Mouse (Mus musculus): ENCODE data around the gene Slc30a3.

The Slc30a3 gene

GRCm38 (mm10) chr5:31108000-31108490 lies at the start of gene Slc30a3:
Gene Slc30a3, minus strand, starts transcription at chr5:31108237.
- ChIA-PET CTCF (interaction anchor here in 1 of 4 experiments (0.7 to 1.2 kb wide), 3 partner anchors 9 to 15 kb away, joined by 3 read pairs; partner anchors contain the start of gene Trim54), POLR2A (interaction anchor here in 3 of 4 experiments (0.6 to 2.3 kb wide), 16 partner anchors 9 to 466 kb away, joined by 3 to 19 read pairs (median 4); partner anchors contain the start of genes Trim54 (in 3 of the 3), Atraid (in 1 of the 3) and Slc5a6 (in 1 of the 3))

- POLR2A ChIA-PET, result interaction anchor here (0.7 to 11.5 kb wide), 39 partner anchors 8 to 247 kb away, joined by 3 to 141 read pairs (median 5); partner anchors contain the start of genes Ucn (in 3 of the 4), Cad (in 2 of the 4), Eif2b4 (in 2 of the 4) and Gm29609 (in 2 of the 4)
Measured at GRCm38 (mm10) chr5:31154152-31154553, 46.1 kb upstream of the Slc30a3 start, which contains the start of gene Mpv17. Gene Mpv17, minus strand, starts transcription at chr5:31154251.

GRCm38 (mm10) chr5:31153516-31154151 lies 45.6 kb upstream of the Slc30a3 start:
- POLR2A ChIA-PET, result interaction anchor here (0.7 to 11.5 kb wide), 38 partner anchors 9 to 246 kb away, joined by 3 to 141 read pairs (median 4); partner anchors contain the start of genes Ucn (in 3 of the 4), Cad (in 2 of the 4), Eif2b4 (in 2 of the 4) and Gm29609 (in 2 of the 4)
- CTCF ChIA-PET, result interaction anchor here in 2 of 4 experiments (0.5 to 0.6 kb wide), 2 partner anchors 105 to 239 kb away, joined by 3 to 4 read pairs; partner anchors contain the start of gene Slc5a6 (in 1 of the 2)

More at GRCm38 (mm10) chr5:31154152-31154553, 46.1 kb upstream of the Slc30a3 start, which contains the start of gene Mpv17:
- CTCF ChIA-PET, result interaction anchor here in 2 of 4 experiments (0.5 to 0.6 kb wide), 3 partner anchors 106 to 239 kb away, joined by 3 to 5 read pairs (median 4); partner anchors contain the start of gene Slc5a6 (in 1 of the 2)

- ChIA-PET CTCF (interaction anchor here in 2 of 4 experiments (0.6 to 2.3 kb wide), 4 partner anchors 13 to 69 kb away, joined by 3 to 6 read pairs (median 4); partner anchors contain the start of genes Trim54 (in 1 of the 2) and Ucn (in 1 of the 2)), POLR2A (interaction anchor here (0.5 to 11.5 kb wide), 21 partner anchors 12 to 169 kb away, joined by 3 to 141 read pairs (median 5); partner anchors contain the start of genes Gm29609 (in 3 of the 4), Gtf3c2 (in 3 of the 4), Ucn (in 2 of the 4) and Eif2b4 (in 1 of the 4))
Measured at GRCm38 (mm10) chr5:31151746-31152145, 43.7 kb upstream of the Slc30a3 start.

GRCm38 (mm10) chr5:31149781-31150180 lies 41.7 kb upstream of the Slc30a3 start:
- ChIA-PET CTCF (interaction anchor here in 1 of 4 experiments (0.7 to 0.8 kb wide), 2 partner anchors 20 to 27 kb away, joined by 4 to 5 read pairs; no protein-coding TSS in a partner anchor), POLR2A (interaction anchor here in 2 of 4 experiments (1.0 to 11.5 kb wide), 6 partner anchors 11 to 261 kb away, joined by 5 to 141 read pairs (median 8); partner anchors contain the start of genes Agbl5 (in 1 of the 2), Eif2b4 (in 1 of the 2), Gm29609 (in 1 of the 2) and Gtf3c2 (in 1 of the 2))

GRCm38 (mm10) chr5:31138968-31139425 lies 31.0 kb upstream of the Slc30a3 start:
- POLR2A ChIA-PET, result interaction anchor here (0.5 to 9.1 kb wide), 34 partner anchors 9 to 922 kb away, joined by 3 to 97 read pairs (median 5); partner anchors contain the start of genes Atraid (in 3 of the 4), Mpv17 (in 3 of the 4), Slc5a6 (in 3 of the 4) and Trim54 (in 3 of the 4)
- CTCF ChIA-PET, result interaction anchor here in 2 of 4 experiments (1.0 to 1.5 kb wide), 5 partner anchors 13 to 189 kb away, joined by 3 to 5 read pairs (median 4); no protein-coding TSS in a partner anchor

GRCm38 (mm10) chr5:31138241-31138967 lies 30.4 kb upstream of the Slc30a3 start, which contains the start of gene Ucn:
Gene Ucn, minus strand, starts transcription at chr5:31138829.
- ChIA-PET CTCF (interaction anchor here in 2 of 4 experiments (0.6 to 1.5 kb wide), 6 partner anchors 12 to 190 kb away, joined by 3 to 5 read pairs (median 4); no protein-coding TSS in a partner anchor), POLR2A (interaction anchor here (0.5 to 9.1 kb wide), 46 partner anchors 9 to 451 kb away, joined by 3 to 97 read pairs (median 4); partner anchors contain the start of genes Atraid (in 3 of the 4), Mpv17 (in 3 of the 4), Slc5a6 (in 3 of the 4) and Trim54 (in 3 of the 4))

GRCm38 (mm10) chr5:31137658-31138057 lies 29.6 kb upstream of the Slc30a3 start:
- ChIA-PET CTCF (interaction anchor here in 3 of 4 experiments (0.6 to 2.9 kb wide), 10 partner anchors 9 to 477 kb away, joined by 3 to 17 read pairs (median 3); no protein-coding TSS in a partner anchor), POLR2A (interaction anchor here (0.5 to 9.1 kb wide), 43 partner anchors 9 to 1561 kb away, joined by 3 to 97 read pairs (median 4); partner anchors contain the start of genes Gm29609 (in 3 of the 4), Gtf3c2 (in 3 of the 4), Atraid (in 2 of the 4) and Mpv17 (in 2 of the 4))

- ChIA-PET CTCF (interaction anchor here (0.6 to 2.9 kb wide), 15 partner anchors 8 to 1022 kb away, joined by 3 to 17 read pairs (median 3); no protein-coding TSS in a partner anchor), POLR2A (interaction anchor here in 3 of 4 experiments (0.6 to 9.1 kb wide), 41 partner anchors 8 to 1560 kb away, joined by 3 to 97 read pairs (median 4); partner anchors contain the start of genes Gm29609 (in 3 of the 3), Gtf3c2 (in 3 of the 3), Atraid (in 2 of the 3) and Mpv17 (in 2 of the 3))
Measured at GRCm38 (mm10) chr5:31136730-31137424, 28.8 kb upstream of the Slc30a3 start.

- ChIA-PET CTCF (interaction anchor here (0.6 to 2.8 kb wide), 46 partner anchors 9 to 613 kb away, joined by 3 to 22 read pairs (median 4); partner anchors contain the start of genes Trim54 (in 3 of the 4), Atraid (in 1 of the 4), Gm29609 (in 1 of the 4) and Gtf3c2 (in 1 of the 4)), POLR2A (interaction anchor here (0.6 to 3.8 kb wide), 19 partner anchors 8 to 1515 kb away, joined by 3 to 30 read pairs (median 4); partner anchors contain the start of genes Trim54 (in 3 of the 4), Atraid (in 2 of the 4), Slc5a6 (in 2 of the 4) and Gm29609 (in 1 of the 4))
Measured at GRCm38 (mm10) chr5:31126050-31126449, 18.0 kb upstream of the Slc30a3 start.

- POLR2A ChIA-PET, result interaction anchor here in 2 of 4 experiments (0.7 to 8.6 kb wide), 10 partner anchors 9 to 95 kb away, joined by 3 to 97 read pairs (median 4); partner anchors contain the start of genes Atraid (in 1 of the 2), Dnajc5g (in 1 of the 2), Slc5a6 (in 1 of the 2) and Ucn (in 1 of the 2)
- CTCF ChIA-PET, result interaction anchor here in 2 of 4 experiments (0.6 to 0.7 kb wide), 2 partner anchors 17 to 125 kb away, joined by 3 to 4 read pairs; no protein-coding TSS in a partner anchor
Measured at GRCm38 (mm10) chr5:31123481-31123880, 15.4 kb upstream of the Slc30a3 start.

GRCm38 (mm10) chr5:31121111-31121510 lies 13.1 kb upstream of the Slc30a3 start:
- POLR2A ChIA-PET, result interaction anchor here in 1 of 4 experiments (8.6 kb wide), 1 partner anchor 17 kb away, joined by 97 read pairs; the partner anchor contains the start of gene Ucn
- CTCF ChIA-PET, result no interaction called here

GRCm38 (mm10) chr5:31116912-31117311 lies 8.9 kb upstream of the Slc30a3 start:
- CTCF ChIA-PET, result interaction anchor here (0.6 to 2.6 kb wide), 13 partner anchors 8 to 321 kb away, joined by 3 to 14 read pairs (median 3); partner anchors contain the start of genes Dnajc5g (in 1 of the 4) and Slc30a3 (in 1 of the 4)
- POLR2A ChIA-PET, result interaction anchor here (0.6 to 8.6 kb wide), 75 partner anchors 8 to 1902 kb away, joined by 3 to 97 read pairs (median 5); partner anchors contain the start of genes Atraid (in 3 of the 4), Slc30a3 (in 3 of the 4), Slc5a6 (in 3 of the 4) and Ucn (in 3 of the 4)

GRCm38 (mm10) chr5:31116354-31116753 lies 8.3 kb upstream of the Slc30a3 start, which contains the start of gene Trim54:
Gene Trim54, plus strand, starts transcription at chr5:31116712.
- POLR2A ChIA-PET, result interaction anchor here (0.6 to 8.6 kb wide), 76 partner anchors 8 to 1902 kb away, joined by 3 to 97 read pairs (median 5); partner anchors contain the start of genes Atraid (in 3 of the 4), Gm29609 (in 3 of the 4), Gtf3c2 (in 3 of the 4) and Slc30a3 (in 3 of the 4)
- CTCF ChIA-PET, result interaction anchor here (0.5 to 2.6 kb wide), 14 partner anchors 8 to 320 kb away, joined by 3 to 14 read pairs (median 3); partner anchors contain the start of genes Dnajc5g (in 1 of the 4) and Slc30a3 (in 1 of the 4)

GRCm38 (mm10) chr5:31110781-31111180 lies 2.7 kb upstream of the Slc30a3 start:
- POLR2A ChIA-PET, result interaction anchor here in 1 of 4 experiments (1.7 to 2.2 kb wide), 2 partner anchors 41 to 62 kb away, joined by 3 to 9 read pairs; partner anchors contain the start of genes Atraid and Slc5a6

More at GRCm38 (mm10) chr5:31110781-31111180, 2.7 kb upstream of the Slc30a3 start:
- CTCF ChIA-PET, result interaction anchor here in 1 of 4 experiments (0.7 kb wide), 1 partner anchor 398 kb away, joined by 3 read pairs; no protein-coding TSS in a partner anchor
